Mouse (Mus musculus) cerebellum, adult 11 months (tissue): Measurements from ENCODE around the gene Rnf149.

Source experiments
- DNase-seq: peaks from one replicate; pipeline ENCODE4 v3.0.0; 2022

Rnf149 gene

DNA sequence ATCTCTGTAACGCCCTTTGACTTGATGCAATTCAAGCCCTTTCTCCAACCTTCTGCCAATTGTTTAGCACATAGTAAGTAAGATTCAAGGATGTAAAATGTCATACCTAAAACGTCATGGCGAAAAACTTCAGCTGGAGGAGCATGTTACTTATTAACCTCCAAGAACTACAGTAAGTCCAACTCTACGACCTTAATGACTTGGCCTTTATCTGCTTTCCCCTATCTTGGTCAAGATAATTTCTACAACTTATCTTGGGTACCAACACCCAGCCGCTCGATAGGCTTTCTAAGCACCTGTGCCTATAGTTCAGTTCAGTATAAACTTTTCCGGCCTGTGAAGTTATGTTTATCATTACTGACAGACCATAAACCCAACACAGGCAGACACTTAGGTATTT, 3.3 kb downstream of the Rnf149 start:
- no peak for DNase-seq

GRCm38 (mm10) chr1:39571653-39572052, 5.6 kb downstream of the Rnf149 start:
- no peak for DNase-seq

GRCm38 (mm10) chr1:39568079-39568478, 9.1 kb downstream of the Rnf149 start:
- DNase-seq, result no peak

GRCm38 (mm10) chr1:39564603-39565002, 12.6 kb downstream of the Rnf149 start:
- DNase-seq, result no peak

DNA sequence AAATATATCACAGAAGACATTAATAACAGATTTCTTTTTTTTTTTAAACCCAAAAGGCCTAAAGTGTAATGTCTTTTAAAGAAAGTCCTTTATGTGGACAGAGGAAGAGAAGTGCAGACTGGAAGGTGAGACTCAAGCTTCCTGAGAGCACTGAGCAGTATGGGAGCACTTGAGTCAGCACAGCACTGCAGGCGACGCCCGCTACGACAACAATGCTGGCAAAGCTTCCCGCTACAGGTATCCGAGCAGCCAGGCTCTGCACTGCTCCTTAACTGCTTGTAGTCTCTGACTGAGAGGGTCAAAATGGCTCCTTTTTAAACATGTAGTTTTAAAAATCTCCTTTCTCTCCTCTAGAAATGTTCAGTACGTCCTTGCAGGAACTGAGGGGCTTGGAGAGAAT, 14.0 kb downstream of the Rnf149 start:
- DNase-seq, result no peak

- no peak for DNase-seq
Observed at GRCm38 (mm10) chr1:39561920-39562319, 15.3 kb downstream of the Rnf149 start.

GRCm38 (mm10) chr1:39559009-39559408, 18.2 kb downstream of the Rnf149 start:
- no peak for DNase-seq

GRCm38 (mm10) chr1:39555556-39556415, 21.4 kb downstream of the Rnf149 start:
- no peak for DNase-seq

DNA sequence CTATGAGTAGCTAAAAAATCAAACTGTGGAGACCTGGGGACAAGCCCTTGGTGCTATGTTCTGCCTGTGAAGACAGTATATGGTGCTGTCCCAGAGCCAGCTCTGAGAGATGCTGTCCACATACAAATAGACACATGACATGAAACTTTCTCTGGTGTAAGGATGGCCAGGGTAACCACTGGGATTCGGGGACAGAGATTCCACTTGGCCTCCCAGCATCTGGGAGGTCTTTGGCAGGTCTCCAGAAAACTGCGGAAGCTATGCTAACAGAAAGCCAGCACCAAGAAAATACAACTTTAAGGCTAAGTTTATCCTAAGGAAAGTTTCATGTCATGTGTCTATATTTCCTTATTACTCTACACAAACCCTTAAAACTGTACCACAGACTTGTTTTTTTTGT, 27.4 kb downstream of the Rnf149 start:
- no peak for DNase-seq

DNA sequence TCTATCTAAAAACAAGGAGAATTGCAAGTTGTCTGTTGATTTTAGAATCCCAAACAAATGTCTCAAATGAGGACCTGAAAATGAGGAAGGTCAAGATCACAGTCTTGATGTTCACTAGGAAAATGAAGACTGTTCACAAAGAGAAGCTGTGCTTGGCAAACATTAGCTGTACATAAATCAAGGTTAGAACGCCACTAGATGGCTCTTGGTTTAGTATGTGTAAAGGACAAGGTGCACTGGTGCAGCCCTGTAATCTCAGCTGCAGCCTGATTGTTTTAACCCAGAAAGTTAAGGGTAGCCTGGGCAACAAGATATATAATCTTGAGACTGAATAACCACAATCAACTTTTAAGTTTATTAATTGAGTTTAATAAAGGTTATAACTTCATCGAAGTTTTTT, 30.0 kb downstream of the Rnf149 start:
- no peak for DNase-seq

- no peak for DNase-seq
Observed at GRCm38 (mm10) chr1:39546160-39546866, 30.9 kb downstream of the Rnf149 start.

DNA sequence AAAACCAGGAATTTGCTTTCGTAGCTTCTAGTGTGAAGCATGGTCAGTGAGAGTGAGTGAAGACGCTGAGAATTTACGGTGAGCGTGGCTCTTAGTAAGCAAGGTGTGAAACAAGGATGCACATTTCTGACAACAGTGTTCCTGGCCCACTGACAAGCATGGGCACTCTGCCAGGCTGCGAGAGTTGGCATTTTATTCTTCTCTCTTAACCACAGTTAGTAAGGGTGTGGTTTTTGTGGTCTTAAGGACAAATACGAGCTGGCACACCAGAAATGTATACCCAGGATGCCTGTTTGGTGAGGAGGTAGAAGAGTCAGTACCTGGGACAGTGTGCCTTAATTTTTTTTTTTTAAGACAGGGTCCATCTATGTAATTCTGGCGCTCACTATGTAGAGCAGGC, 31.6 kb downstream of the Rnf149 start:
- DNase-seq, result no peak

- no peak for DNase-seq
Observed at GRCm38 (mm10) chr1:39540592-39540991, 36.6 kb downstream of the Rnf149 start.

GRCm38 (mm10) chr1:39537631-39538380, 39.4 kb downstream of the Rnf149 start:
- DNase-seq, result no peak

DNA sequence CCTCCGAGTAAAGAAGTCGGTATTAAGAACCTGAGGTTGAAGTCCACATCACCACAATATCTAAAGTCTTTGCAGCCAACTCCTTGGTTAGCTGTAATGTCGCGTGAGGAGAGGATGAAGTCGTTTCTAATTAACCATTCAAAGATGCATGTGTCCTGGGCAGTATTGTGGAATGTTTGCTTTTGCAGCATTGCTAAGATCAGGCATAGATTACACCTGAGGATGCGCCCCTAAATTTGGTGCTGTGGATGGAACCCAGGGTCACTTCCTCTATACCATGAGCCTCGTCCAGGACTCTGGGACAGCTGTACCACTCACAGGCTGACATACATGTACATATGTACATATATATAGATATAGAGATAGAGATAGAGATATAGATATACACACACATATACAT, 40.5 kb downstream of the Rnf149 start:
- DNase-seq, result no peak

- DNase-seq, result peak; percentile 98
Observed at GRCm38 (mm10) chr1:39535515-39536311, 41.5 kb downstream of the Rnf149 start.

DNA sequence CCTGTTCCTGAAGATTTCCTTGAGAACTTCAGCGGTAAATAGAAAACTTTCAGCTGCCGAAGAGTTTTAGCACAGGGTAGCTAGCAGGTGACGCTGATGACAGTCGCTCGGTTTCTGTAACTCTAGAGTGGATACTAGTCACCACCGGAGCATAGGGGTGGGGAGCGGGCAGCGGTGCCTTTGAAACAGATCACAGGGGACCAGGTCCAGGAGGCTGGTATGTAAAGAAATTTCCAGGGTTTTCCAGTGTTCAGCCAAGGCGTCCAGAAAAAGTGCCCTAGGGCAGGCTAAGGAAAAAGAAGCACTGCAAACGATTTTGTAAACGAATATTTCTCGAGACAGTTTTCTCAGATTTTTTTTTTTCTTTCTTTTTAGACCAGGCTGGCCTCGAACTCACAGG, 42.4 kb downstream of the Rnf149 start, which contains the start of gene Cnot11:
Cnot11 (plus strand) TSS at position 162 of the 400 bp plus-strand sequence.
- no peak for DNase-seq

GRCm38 (mm10) chr1:39533917-39534316, 43.3 kb downstream of the Rnf149 start:
- no peak for DNase-seq

DNA sequence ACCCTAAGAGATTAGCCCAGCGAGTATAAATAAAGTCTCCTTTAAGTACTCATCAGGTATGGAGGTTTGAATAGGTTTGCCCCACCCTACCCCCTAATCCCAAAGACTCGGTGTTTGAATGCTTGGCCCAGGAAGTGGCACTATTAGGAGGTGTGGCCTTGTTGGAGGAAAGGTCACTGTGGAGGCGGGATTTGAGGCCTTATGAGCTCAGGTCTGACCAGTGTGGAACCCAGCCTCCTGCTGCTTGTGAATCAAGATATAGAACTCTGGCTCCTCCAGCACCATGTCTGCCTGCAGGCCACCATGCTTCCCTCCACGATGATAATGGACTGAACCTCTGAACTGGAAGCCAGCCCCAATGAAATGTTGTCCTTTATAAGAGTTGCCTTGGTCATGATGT, 46.2 kb downstream of the Rnf149 start:
- no peak for DNase-seq

DNA sequence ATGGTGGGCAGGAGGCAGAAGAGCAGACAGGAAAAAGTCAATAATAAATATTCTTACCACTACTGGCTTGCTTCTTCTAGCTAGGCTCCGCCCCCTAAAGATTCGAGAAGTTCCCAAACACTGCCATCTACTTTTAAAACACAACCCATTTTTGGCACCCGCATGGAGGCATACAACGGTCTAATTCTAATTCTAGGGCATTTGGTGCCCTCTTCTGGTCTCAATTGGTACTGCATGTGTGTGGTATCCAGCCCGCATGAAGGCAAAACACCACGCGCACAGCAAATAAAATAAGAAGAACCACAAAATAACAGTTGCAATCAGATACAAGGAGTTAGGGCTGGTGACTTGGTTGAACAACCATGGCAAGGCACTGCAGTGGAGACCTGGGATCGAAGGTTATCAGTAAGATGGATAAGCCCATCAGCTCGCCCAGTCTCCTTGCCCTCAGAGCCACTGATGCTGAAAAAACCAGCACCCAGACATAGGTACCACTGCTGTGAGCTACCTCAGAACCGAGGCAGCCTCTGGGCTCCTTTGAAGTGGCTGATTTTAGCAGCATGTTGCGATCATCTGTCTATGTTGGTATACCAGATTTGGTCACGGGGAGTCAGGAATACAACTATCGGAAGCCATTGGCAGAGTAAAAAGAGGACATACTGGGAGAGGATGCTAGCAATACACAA, 46.8 kb downstream of the Rnf149 start:
- DNase-seq, result peak; percentile 76

GRCm38 (mm10) chr1:39528319-39528718, 48.9 kb downstream of the Rnf149 start:
- DNase-seq, result no peak

DNA sequence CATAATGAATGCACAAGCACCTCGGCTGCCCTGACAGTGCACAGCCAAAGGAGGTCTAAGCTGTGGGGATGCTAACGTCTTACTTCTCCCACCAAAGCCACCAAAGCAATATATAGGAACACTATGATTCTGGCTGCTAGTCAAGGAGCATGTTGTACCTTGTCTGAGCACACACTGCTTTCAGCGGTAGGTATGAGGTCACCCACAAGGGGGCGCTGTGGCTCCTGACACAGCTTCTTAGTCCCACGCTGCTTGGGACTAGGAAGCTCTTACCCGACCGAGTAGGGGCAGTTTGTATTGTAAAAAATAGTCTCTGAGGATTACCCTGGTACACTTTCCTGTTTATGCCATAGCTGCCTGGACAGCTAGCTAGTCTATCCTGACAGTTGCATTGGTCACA, 49.8 kb downstream of the Rnf149 start:
- peak; percentile 64 for DNase-seq
